Mouse (Mus musculus): Measurements from ENCODE around the gene Rtl5. TPM values are rescaled to one million over a fixed set of nuclear protein-coding genes. Genes with fewer than 3 reads are reported as not detected.

The Rtl5 gene
- 4.0 TPM for polyA plus RNA-seq (2014; fragmentation: Illumina TruSeq; extraction: RNeasy Lipid Tissue Mini Kit (QIAGEN cat#74804); ENCODE audit: low read depth, low replicate concordance)

GRCm38 (mm10) chrX:102070591-102071471, at the start of gene Rtl5:
TSS of gene Rtl5 (minus strand) at chrX:102071304.

GRCm38 (mm10) chrX:102119042-102119864, 48.1 kb upstream of the Rtl5 start, which contains the start of gene Pin4:
TSS of gene Pin4 (plus strand) at chrX:102119447.

Other genes with a start within 250 kb of the Rtl5 start
- 2.0 TPM for gene Nhsl2, start 221.9 kb downstream of the Rtl5 start, polyA plus RNA-seq (2014; fragmentation: Illumina TruSeq; extraction: RNeasy Lipid Tissue Mini Kit (QIAGEN cat#74804); ENCODE audit: low read depth, low replicate concordance)
- 57.3 TPM for gene Pin4, start 48.1 kb upstream of the Rtl5 start, polyA plus RNA-seq (2014; fragmentation: Illumina TruSeq; extraction: RNeasy Lipid Tissue Mini Kit (QIAGEN cat#74804); ENCODE audit: low read depth, low replicate concordance)
- 0.16 TPM for gene Ercc6l, start 85.8 kb upstream of the Rtl5 start, polyA plus RNA-seq (2014; fragmentation: Illumina TruSeq; extraction: RNeasy Lipid Tissue Mini Kit (QIAGEN cat#74804); ENCODE audit: low read depth, low replicate concordance)
- 828 TPM for gene Rps4x, start 118.1 kb upstream of the Rtl5 start, polyA plus RNA-seq (2014; fragmentation: Illumina TruSeq; extraction: RNeasy Lipid Tissue Mini Kit (QIAGEN cat#74804); ENCODE audit: low read depth, low replicate concordance)
- gene Cited1, start 180.9 kb upstream of the Rtl5 start, polyA plus RNA-seq (2014; fragmentation: Illumina TruSeq; extraction: RNeasy Lipid Tissue Mini Kit (QIAGEN cat#74804); ENCODE audit: low read depth, low replicate concordance), result 2.9 TPM